9 mouse cellular contexts compared by ENCODE assay signal in genomic region chr8:120828279-120828678, GRCm38 (mm10).
DNase-seq lines count a peak whose midpoint lies in the region; ATAC-seq and TF ChIP-seq lines count a peak whose summit lies in the region.
"Had no signal": no experiment of that assay in that cellular context is flagged by ENCODE, and none has a peak within 500 bp of the region (broad histone marks: within the 10 kb centered on the region; RNA-seq: fewer than 3 reads in every experiment).

No protein-coding gene starts in this region.

- no peak overlapping the region for H3K9ac ChIP-seq in forebrain, embryonic 11.5 days (ENCODE audit: low read length)
- H3K9ac ChIP-seq in forebrain, embryonic 16.5 days (replicated peaks; ENCODE audit: low read depth, low read length), result no peak overlapping the region
- H3K9ac ChIP-seq in midbrain, embryonic 14.5 days (replicated peaks; ENCODE audit: low read length), result no peak overlapping the region
- H3K9ac ChIP-seq in midbrain, embryonic 15.5 days, result no peak overlapping the region
- H3K9ac ChIP-seq: limb, embryonic 12.5 days had no signal

- TF ChIP-seq POLR2A in lung, adult 2 months (IDR thresholded peaks at IDR 0.05; ENCODE audit: borderline replicate concordance, extremely low read depth, low read depth, low read length), result no peak

- H3K27me3 ChIP-seq in forebrain, embryonic 11.5 days (ENCODE audit: control insufficient read depth, insufficient read depth, low read length), result no peaks in the 10 kb centered on the region
- no peaks in the 10 kb centered on the region for H3K27me3 ChIP-seq in forebrain, embryonic 16.5 days (replicated peaks; ENCODE audit: control insufficient read depth, insufficient read depth, low read length)
- H3K27me3 ChIP-seq in midbrain, embryonic 14.5 days (ENCODE audit: control insufficient read depth, insufficient read depth, low read length), result no peaks in the 10 kb centered on the region
- H3K27me3 ChIP-seq in midbrain, embryonic 15.5 days (replicated peaks), result no peaks in the 10 kb centered on the region

- no peaks in the 10 kb centered on the region for H3K4me1 ChIP-seq in forebrain, embryonic 11.5 days (replicated peaks; ENCODE audit: control insufficient read depth, insufficient read depth, low read length)
- no peaks in the 10 kb centered on the region for H3K4me1 ChIP-seq in forebrain, embryonic 16.5 days (replicated peaks; ENCODE audit: control insufficient read depth, insufficient read depth, low read length)
- H3K4me1 ChIP-seq in midbrain, embryonic 14.5 days (ENCODE audit: control insufficient read depth, insufficient read depth, low read length), result no peaks in the 10 kb centered on the region
- no peaks in the 10 kb centered on the region for H3K4me1 ChIP-seq in midbrain, embryonic 15.5 days
- peaks cover 17% of the 10 kb centered on the region for H3K4me1 ChIP-seq in lung, adult 2 months (ENCODE audit: control insufficient read depth, insufficient read depth, low read length)

- no peaks in the 10 kb centered on the region for H3K36me3 ChIP-seq in forebrain, embryonic 11.5 days (ENCODE audit: control insufficient read depth, insufficient read depth, low read length)
- no peaks in the 10 kb centered on the region for H3K36me3 ChIP-seq in forebrain, embryonic 16.5 days (ENCODE audit: control insufficient read depth, insufficient read depth)
- H3K36me3 ChIP-seq in midbrain, embryonic 14.5 days (ENCODE audit: control insufficient read depth, insufficient read depth, low read length), result no peaks in the 10 kb centered on the region
- no peaks in the 10 kb centered on the region for H3K36me3 ChIP-seq in midbrain, embryonic 15.5 days (replicated peaks)
- H3K36me3 ChIP-seq: limb, embryonic 12.5 days had no signal

- WGBS in forebrain, embryonic 11.5 days, result 8% methylated on average over 14 of the region's 14 CpGs
- WGBS in forebrain, embryonic 16.5 days, result 11% methylated on average over 14 of the region's 14 CpGs
- WGBS in midbrain, embryonic 14.5 days, result 12% methylated on average over 14 of the region's 14 CpGs
- WGBS in midbrain, embryonic 15.5 days, result 15% methylated on average over 14 of the region's 14 CpGs
- 30% methylated on average over 14 of the region's 14 CpGs for WGBS in lung, adult 2 months

- no peak overlapping the region for H3K27ac ChIP-seq in forebrain, embryonic 11.5 days (ENCODE audit: low read depth, low read length)
- no peak overlapping the region for H3K27ac ChIP-seq in forebrain, embryonic 16.5 days (ENCODE audit: low read length)
- no peak overlapping the region for H3K27ac ChIP-seq in midbrain, embryonic 14.5 days (replicated peaks; ENCODE audit: low read depth, low read length)
- no peak overlapping the region for H3K27ac ChIP-seq in midbrain, embryonic 15.5 days
- H3K27ac ChIP-seq: limb, embryonic 12.5 days had no signal

- peak; percentile 75 for DNase-seq in forebrain, embryonic 11.5 days (ENCODE audit: low spot score)
- DNase-seq in midbrain, embryonic 14.5 days, result peak; percentile 42
- peak; percentile 30 for DNase-seq in c-Kit-positive CD71-positive TER-119-positive erythroid progenitor cells, embryonic 14.5 days (ENCODE audit: low spot score)
- DNase-seq in lung, adult 2 months, result peak; percentile 62
- DNase-seq in spleen, postnatal 4 days (ENCODE audit: low spot score in 2 of 2), result peak; percentile 53 to 87
- DNase-seq in layer of hippocampus, postnatal 14 days (ENCODE audit: low spot score in 2 of 2), result no peak

- H3K4me2 ChIP-seq in forebrain, embryonic 11.5 days (ENCODE audit: low read depth, low read length, severe bottlenecking), result no peak overlapping the region
- H3K4me2 ChIP-seq in forebrain, embryonic 16.5 days (ENCODE audit: low read length), result no peak overlapping the region
- no peak overlapping the region for H3K4me2 ChIP-seq in midbrain, embryonic 14.5 days (ENCODE audit: low read length)
- H3K4me2 ChIP-seq in midbrain, embryonic 15.5 days, result no peak overlapping the region
- H3K4me2 ChIP-seq: limb, embryonic 12.5 days had no signal

- TF ChIP-seq CTCF in lung, adult 2 months (IDR thresholded peaks at IDR 0.05; ENCODE audit: insufficient read depth, low read length), result peak; percentile 82

- no peak overlapping the region for H3K4me3 ChIP-seq in forebrain, embryonic 11.5 days (ENCODE audit: low read depth, low read length)
- H3K4me3 ChIP-seq in forebrain, embryonic 16.5 days (replicated peaks; ENCODE audit: low read length), result no peak overlapping the region
- no peak overlapping the region for H3K4me3 ChIP-seq in midbrain, embryonic 14.5 days (replicated peaks; ENCODE audit: low read depth, low read length)
- H3K4me3 ChIP-seq in midbrain, embryonic 15.5 days, result no peak overlapping the region
- H3K4me3 ChIP-seq in lung, adult 2 months (replicated peaks; ENCODE audit: extremely low read depth, low read depth, low read length), result no peak overlapping the region
- H3K4me3 ChIP-seq: limb, embryonic 12.5 days had no signal

- no peaks in the 10 kb centered on the region for H3K9me3 ChIP-seq in forebrain, embryonic 11.5 days (ENCODE audit: control insufficient read depth, low read length)
- H3K9me3 ChIP-seq in forebrain, embryonic 16.5 days (ENCODE audit: control insufficient read depth, low read length), result no peaks in the 10 kb centered on the region
- H3K9me3 ChIP-seq in midbrain, embryonic 14.5 days (ENCODE audit: control insufficient read depth, low read length), result no peaks in the 10 kb centered on the region
- H3K9me3 ChIP-seq in midbrain, embryonic 15.5 days, result no peaks in the 10 kb centered on the region

- no peak for ATAC-seq in forebrain, embryonic 11.5 days (replicated peaks; ENCODE audit: low FRiP score)
- ATAC-seq in forebrain, embryonic 16.5 days, result no peak
- no peak for ATAC-seq in midbrain, embryonic 14.5 days (ENCODE audit: low FRiP score, low TSS enrichment)
- no peak for ATAC-seq in midbrain, embryonic 15.5 days (replicated peaks)

Comparison
In these comparisons a context has a peak if more than half of its experiments do, and no peak if none do; other contexts are left out.
1. DNase-seq: peak in forebrain, embryonic 11.5 days (single experiment), midbrain, embryonic 14.5 days (single experiment), c-Kit-positive CD71-positive TER-119-positive erythroid progenitor cells, embryonic 14.5 days (single experiment), lung, adult 2 months (single experiment) and spleen, postnatal 4 days (2 of 2); none in layer of hippocampus, postnatal 14 days (0 of 2).